Mouse (Mus musculus): ENCODE results near the gene Dpy19l3. TPM values are rescaled to one million over a fixed set of nuclear protein-coding genes. Genes with fewer than 3 reads are reported as not detected.
A peak's percentile ranks its signal among the peaks of the same experiment; 100 is the strongest.

Gene Dpy19l3
- polyA plus RNA-seq, 1 experiment from 2014 or later = 21.1 TPM

DNA sequence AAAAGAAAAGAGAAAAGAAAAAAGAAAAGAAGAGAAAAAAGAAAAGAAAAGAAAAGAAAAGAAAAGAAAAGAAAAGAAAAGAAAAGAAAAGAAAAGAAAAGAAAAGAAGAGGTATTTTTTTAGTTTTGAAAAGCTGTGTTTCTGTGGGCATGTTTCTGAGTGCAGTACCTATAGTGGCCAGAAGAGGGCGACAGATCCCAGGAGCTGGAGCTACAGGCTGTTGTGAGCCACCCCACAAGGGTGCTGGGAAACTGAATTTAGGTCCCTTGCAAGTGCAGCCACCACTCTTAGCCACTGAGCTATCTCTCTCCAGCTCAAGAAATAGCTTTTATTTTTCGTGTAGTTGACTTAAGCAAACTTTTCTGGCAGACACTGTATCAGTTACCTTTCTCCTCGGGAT, 95.1 kb downstream of the Dpy19l3 start:
- Histone ChIP-seq H3K9me3 (replicated peaks; ENCODE audit: control insufficient read depth, low read length) (no peaks in the 10 kb centered on the region), H3K4me3 (replicated peaks; ENCODE audit: low read length) (no peak overlapping the region), H3K9ac (ENCODE audit: low read length) (no peak overlapping the region), H3K27ac (ENCODE audit: low read length) (no peak overlapping the region), H3K27me3 (ENCODE audit: control insufficient read depth, insufficient read depth, low read length) (no peaks in the 10 kb centered on the region), H3K4me2 (ENCODE audit: low read depth, low read length) (no peak overlapping the region), H3K4me1 (ENCODE audit: control insufficient read depth, insufficient read depth, low read length) (no peaks in the 10 kb centered on the region), H3K36me3 (ENCODE audit: control insufficient read depth, insufficient read depth, low read length) (no peaks in the 10 kb centered on the region)
- 58% methylated on average over 3 of the region's 3 CpGs for WGBS
- ATAC-seq (ENCODE audit: insufficient read depth, low FRiP score) = no peak

DNA sequence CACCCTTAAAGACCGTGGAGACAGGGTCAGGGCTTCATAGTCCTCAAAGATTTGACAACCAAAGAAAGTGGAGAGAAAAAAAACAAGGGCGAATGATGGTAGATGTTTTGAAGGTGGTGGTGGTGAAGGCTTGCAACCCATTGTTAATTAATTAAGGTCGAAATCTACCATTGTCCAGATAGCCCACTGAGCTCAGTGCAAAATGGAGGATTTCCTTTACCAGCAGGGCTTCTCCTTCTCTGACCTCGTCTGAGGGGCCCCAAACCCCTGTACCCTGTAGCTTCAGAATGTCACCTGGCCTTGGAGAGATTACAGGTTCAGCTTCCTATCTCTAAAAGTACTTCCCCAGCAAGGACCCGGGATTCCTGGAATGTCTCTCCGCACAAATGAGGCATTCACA, 96.4 kb downstream of the Dpy19l3 start:
- no peaks in the 10 kb centered on the region for H3K36me3 ChIP-seq (ENCODE audit: control insufficient read depth, insufficient read depth, low read length)
- no peak overlapping the region for H3K4me3 ChIP-seq (replicated peaks; ENCODE audit: low read length)
- H3K4me1 ChIP-seq (ENCODE audit: control insufficient read depth, insufficient read depth, low read length) = no peaks in the 10 kb centered on the region
- H3K27ac ChIP-seq (ENCODE audit: low read length) = no peak overlapping the region
- no peaks in the 10 kb centered on the region for H3K27me3 ChIP-seq (ENCODE audit: control insufficient read depth, insufficient read depth, low read length)
- H3K9ac ChIP-seq (ENCODE audit: low read length) = no peak overlapping the region
- 53% methylated on average over 6 of the region's 6 CpGs for WGBS
- H3K4me2 ChIP-seq (ENCODE audit: low read depth, low read length) = no peak overlapping the region
- H3K9me3 ChIP-seq (replicated peaks; ENCODE audit: control insufficient read depth, low read length) = no peaks in the 10 kb centered on the region
- ATAC-seq (ENCODE audit: insufficient read depth, low FRiP score) = no peak

DNA sequence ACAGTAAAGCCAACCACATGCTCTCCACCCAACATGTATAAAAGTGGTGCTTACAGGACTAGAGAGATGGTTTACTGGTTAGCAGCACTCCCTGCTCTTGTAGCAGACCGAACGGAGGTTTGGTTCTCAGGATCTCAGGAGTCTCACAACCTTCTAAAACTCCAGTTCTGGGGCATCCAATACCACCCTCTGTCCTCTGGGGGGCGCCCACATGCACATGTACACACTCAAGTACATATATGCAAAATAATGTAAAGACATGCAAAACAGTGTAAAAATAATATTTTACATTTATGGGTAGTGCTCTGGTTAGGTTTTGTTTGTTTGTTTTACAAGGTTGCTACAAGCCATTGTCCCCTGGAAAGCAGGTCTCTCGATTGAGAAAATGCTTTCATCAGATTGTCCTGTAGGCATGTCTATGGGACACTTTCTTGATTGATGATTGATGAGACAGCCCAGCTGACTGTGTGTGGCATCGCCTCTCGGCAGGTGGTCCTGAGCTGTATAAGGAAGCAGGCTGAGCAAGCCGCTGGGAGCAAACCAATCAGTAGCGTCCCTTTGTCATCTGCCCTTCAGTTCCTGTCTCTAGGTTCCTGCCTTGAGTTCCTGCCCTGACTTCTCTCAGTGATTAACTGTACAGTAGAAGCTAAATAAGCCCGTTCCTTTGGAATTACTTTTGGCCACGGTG, 102.5 kb downstream of the Dpy19l3 start:
- ATAC-seq (ENCODE audit: insufficient read depth, low FRiP score) = no peak
- 79% methylated on average over 10 of the region's 10 CpGs for WGBS
- H3K27ac ChIP-seq (ENCODE audit: low read length) = no peak overlapping the region
- H3K9me3 ChIP-seq (replicated peaks; ENCODE audit: control insufficient read depth, low read length) = no peaks in the 10 kb centered on the region; the same call in 1 of the 2 replicates
- no peak overlapping the region for H3K4me3 ChIP-seq (replicated peaks; ENCODE audit: low read length)
- no peaks in the 10 kb centered on the region for H3K27me3 ChIP-seq (ENCODE audit: control insufficient read depth, insufficient read depth, low read length)
- no peak overlapping the region for H3K4me2 ChIP-seq (ENCODE audit: low read depth, low read length)
- H3K9ac ChIP-seq (ENCODE audit: low read length) = no peak overlapping the region
- H3K36me3 ChIP-seq (ENCODE audit: control insufficient read depth, insufficient read depth, low read length) = no peaks in the 10 kb centered on the region
- H3K4me1 ChIP-seq (ENCODE audit: control insufficient read depth, insufficient read depth, low read length) = no peaks in the 10 kb centered on the region

DNA sequence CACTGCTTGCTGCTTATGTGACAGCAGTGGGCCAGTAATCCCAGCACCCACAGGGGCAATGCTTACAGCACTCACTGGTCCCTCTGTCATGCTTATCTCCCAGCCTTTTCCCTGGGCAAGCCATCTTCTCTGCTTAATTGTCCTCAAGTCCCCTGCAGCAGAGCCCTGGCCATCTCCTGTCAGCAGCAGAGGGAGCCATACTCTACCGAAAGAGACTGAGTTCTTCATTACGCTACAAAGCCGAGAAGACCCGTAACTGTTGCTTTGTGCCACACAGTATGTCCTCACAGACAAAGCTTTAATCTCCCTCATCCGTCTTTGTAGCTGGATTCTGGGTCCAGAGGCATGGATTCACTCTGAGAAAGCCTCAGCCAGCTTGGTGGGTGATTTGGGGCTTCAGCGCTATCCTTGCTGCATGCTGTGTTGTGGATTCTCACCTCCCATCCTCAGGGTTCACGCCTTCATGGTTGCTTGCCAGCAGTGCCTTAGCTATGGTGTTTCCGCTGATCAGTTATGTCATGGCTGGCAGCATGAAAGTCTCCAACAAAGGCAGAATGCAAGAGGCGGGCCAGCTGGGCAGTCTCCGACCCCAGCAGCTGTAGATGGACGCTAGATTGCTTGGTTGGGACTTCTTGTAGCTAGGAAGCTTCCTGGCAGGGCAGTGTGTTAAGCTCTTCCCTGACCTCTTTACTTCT, 103.4 kb downstream of the Dpy19l3 start:
- Histone ChIP-seq H3K27me3 (ENCODE audit: control insufficient read depth, insufficient read depth, low read length) (no peaks in the 10 kb centered on the region), H3K27ac (ENCODE audit: low read length) (no peak overlapping the region)

GRCm38 (mm10) chr7:35649071-35649470, 105.2 kb downstream of the Dpy19l3 start:
- WGBS = 45% methylated on average over 3 of the region's 3 CpGs
- Histone ChIP-seq H3K9ac (ENCODE audit: low read length) (no peak overlapping the region), H3K4me1 (ENCODE audit: control insufficient read depth, insufficient read depth, low read length) (peaks cover 7% of the 10 kb centered on the region; the same call in 1 of the 2 replicates), H3K9me3 (replicated peaks; ENCODE audit: control insufficient read depth, low read length) (no peaks in the 10 kb centered on the region; the same call in 1 of the 2 replicates), H3K36me3 (ENCODE audit: control insufficient read depth, insufficient read depth, low read length) (no peaks in the 10 kb centered on the region), H3K4me3 (replicated peaks; ENCODE audit: low read length) (no peak overlapping the region), H3K27ac (ENCODE audit: low read length) (no peak overlapping the region), H3K4me2 (ENCODE audit: low read depth, low read length) (no peak overlapping the region), H3K27me3 (ENCODE audit: control insufficient read depth, insufficient read depth, low read length) (no peaks in the 10 kb centered on the region)
- no peak for ATAC-seq (ENCODE audit: insufficient read depth, low FRiP score)

More for the DNA sequence above, 103.4 kb downstream of the Dpy19l3 start:
- WGBS = 67% methylated on average over 11 of the region's 11 CpGs
- Histone ChIP-seq H3K9ac (ENCODE audit: low read length) (no peak overlapping the region), H3K4me3 (replicated peaks; ENCODE audit: low read length) (no peak overlapping the region), H3K4me1 (ENCODE audit: control insufficient read depth, insufficient read depth, low read length) (peaks cover 3% of the 10 kb centered on the region; the same call in 1 of the 2 replicates), H3K36me3 (ENCODE audit: control insufficient read depth, insufficient read depth, low read length) (no peaks in the 10 kb centered on the region), H3K9me3 (replicated peaks; ENCODE audit: control insufficient read depth, low read length) (no peaks in the 10 kb centered on the region; the same call in 1 of the 2 replicates), H3K4me2 (ENCODE audit: low read depth, low read length) (no peak overlapping the region)
- no peak for ATAC-seq (ENCODE audit: insufficient read depth, low FRiP score)

DNA sequence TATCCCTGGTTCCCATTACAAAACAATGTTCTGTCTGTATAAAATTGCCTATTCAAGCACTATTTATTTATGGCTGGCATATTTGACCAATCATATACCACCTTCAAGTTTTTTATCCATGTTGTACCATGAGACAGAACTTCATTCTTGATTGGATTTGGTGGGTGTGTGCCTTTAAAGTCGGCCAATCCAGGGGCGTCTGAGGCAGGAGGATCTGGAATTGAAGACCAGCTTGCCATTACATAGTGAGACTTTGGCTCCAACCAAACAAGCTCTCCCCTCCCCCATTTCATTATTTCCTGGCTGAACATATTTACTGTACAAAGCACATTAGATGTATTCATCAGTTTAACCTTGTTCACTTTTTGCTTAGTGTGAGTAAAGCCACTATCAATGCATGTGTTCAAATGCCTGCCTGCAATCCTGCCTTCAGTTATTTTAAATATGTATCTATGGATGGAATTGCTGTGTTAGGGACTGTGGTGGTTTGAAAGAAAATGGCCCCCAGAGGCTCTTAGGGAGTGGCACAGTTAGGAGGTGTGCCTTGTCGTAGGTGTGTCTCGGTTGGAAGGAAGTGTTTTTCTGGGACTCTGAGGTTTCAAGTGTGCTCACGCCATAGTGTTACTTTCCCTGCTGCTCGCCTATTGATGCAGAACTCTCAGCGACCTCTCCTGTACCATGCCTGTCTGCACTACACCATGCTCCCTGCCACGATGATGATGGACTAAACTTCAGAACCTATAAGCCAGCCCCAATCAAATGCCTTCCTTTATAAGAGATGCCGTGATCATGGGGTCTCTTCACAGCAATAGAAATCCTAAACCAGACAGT, 105.8 kb downstream of the Dpy19l3 start:
- Histone ChIP-seq H3K9me3 (replicated peaks; ENCODE audit: control insufficient read depth, low read length) (no peaks in the 10 kb centered on the region; the same call in 1 of the 2 replicates), H3K27ac (ENCODE audit: low read length) (no peak overlapping the region), H3K36me3 (ENCODE audit: control insufficient read depth, insufficient read depth, low read length) (no peaks in the 10 kb centered on the region), H3K4me1 (ENCODE audit: control insufficient read depth, insufficient read depth, low read length) (peaks cover 7% of the 10 kb centered on the region; the same call in 1 of the 2 replicates), H3K9ac (ENCODE audit: low read length) (no peak overlapping the region), H3K4me2 (ENCODE audit: low read depth, low read length) (no peak overlapping the region), H3K27me3 (ENCODE audit: control insufficient read depth, insufficient read depth, low read length) (no peaks in the 10 kb centered on the region), H3K4me3 (replicated peaks; ENCODE audit: low read length) (no peak overlapping the region)
- no peak for ATAC-seq (ENCODE audit: insufficient read depth, low FRiP score)
- WGBS = 65% methylated on average over 9 of the region's 9 CpGs

DNA sequence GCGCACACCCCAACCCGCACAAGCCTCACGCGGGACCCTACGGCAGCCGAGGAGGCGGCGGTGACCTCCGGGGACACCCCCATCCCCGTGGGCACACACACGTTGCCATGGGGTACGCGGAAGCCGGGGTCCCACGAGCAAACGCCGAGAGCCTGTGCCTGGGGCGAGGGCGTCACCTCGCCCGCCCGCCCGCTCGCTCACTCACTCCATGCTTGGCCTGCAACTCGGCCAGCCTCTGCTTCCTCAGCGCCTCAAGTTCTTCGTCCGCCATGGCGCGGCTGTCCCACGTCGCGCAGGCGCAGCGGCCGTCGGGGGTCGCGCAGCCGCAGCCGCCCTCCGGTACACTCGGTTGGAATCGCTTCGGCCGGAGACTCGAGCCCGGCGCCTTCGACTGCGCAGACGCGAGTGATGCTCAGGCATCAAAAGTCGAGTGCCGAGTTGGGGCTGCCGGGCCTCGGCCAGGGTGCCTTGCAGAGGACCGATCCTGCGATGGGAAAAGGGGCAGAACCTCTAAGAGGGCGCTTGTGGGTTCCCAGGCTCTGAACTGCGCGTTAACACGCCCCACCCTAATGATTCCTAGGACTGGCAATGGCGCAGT, 107.1 kb downstream of the Dpy19l3 start, which contains the start of gene Pdcd5:
TSS of gene Pdcd5 (minus strand) at position 421 of the 598 bp plus-strand sequence.
- H3K9ac ChIP-seq (ENCODE audit: low read length) = peak within 1 kb of the TSS; percentile 96
- no peaks in the 10 kb centered on the region for H3K27me3 ChIP-seq (ENCODE audit: control insufficient read depth, insufficient read depth, low read length)
- WGBS = under 1% methylated on average over 64 of the region's 64 CpGs
- peak within 1 kb of the TSS; percentile 68 for H3K4me2 ChIP-seq (ENCODE audit: low read depth, low read length)
- peak within 1 kb of the TSS; percentile 95 for H3K4me3 ChIP-seq (replicated peaks; ENCODE audit: low read length)
- peak; percentile 91 for ATAC-seq (ENCODE audit: insufficient read depth, low FRiP score)
- peak within 1 kb of the TSS; percentile 61 for H3K27ac ChIP-seq (ENCODE audit: low read length)
- no peaks in the 10 kb centered on the region for H3K36me3 ChIP-seq (ENCODE audit: control insufficient read depth, insufficient read depth, low read length)
- H3K9me3 ChIP-seq (replicated peaks; ENCODE audit: control insufficient read depth, low read length) = no peaks in the 10 kb centered on the region; the same call in 1 of the 2 replicates
- peaks cover 7% of the 10 kb centered on the region; the same call in 1 of the 2 replicates for H3K4me1 ChIP-seq (ENCODE audit: control insufficient read depth, insufficient read depth, low read length)

- H3K27ac ChIP-seq (ENCODE audit: low read length) = peak overlapping the region; percentile 61
- H3K9ac ChIP-seq (ENCODE audit: low read length) = peak overlapping the region; percentile 96
- H3K4me1 ChIP-seq (ENCODE audit: control insufficient read depth, insufficient read depth, low read length) = peaks cover 7% of the 10 kb centered on the region; the same call in 1 of the 2 replicates
- no peaks in the 10 kb centered on the region for H3K27me3 ChIP-seq (ENCODE audit: control insufficient read depth, insufficient read depth, low read length)
- ATAC-seq (ENCODE audit: insufficient read depth, low FRiP score) = peak; percentile 31; the same call in 1 of the 2 replicates
- 5% methylated on average over 34 of the region's 34 CpGs for WGBS
- H3K36me3 ChIP-seq (ENCODE audit: control insufficient read depth, insufficient read depth, low read length) = no peaks in the 10 kb centered on the region
- peak overlapping the region; percentile 95 for H3K4me3 ChIP-seq (replicated peaks; ENCODE audit: low read length)
- H3K9me3 ChIP-seq (replicated peaks; ENCODE audit: control insufficient read depth, low read length) = no peaks in the 10 kb centered on the region; the same call in 1 of the 2 replicates
- peak overlapping the region; percentile 68 for H3K4me2 ChIP-seq (ENCODE audit: low read depth, low read length)
Measured at GRCm38 (mm10) chr7:35646317-35647081, 107.8 kb downstream of the Dpy19l3 start.
